Mouse (Mus musculus) heart, postnatal 36 days (tissue): Measurements from ENCODE around the gene Hspa4l. TPM values are rescaled to one million over a fixed set of nuclear protein-coding genes. Genes with fewer than 3 reads are reported as not detected.
A peak's percentile ranks its signal among the peaks of the same experiment; 100 is the strongest.

Experiments used
- DNase-seq, 2 experiments: peaks; one replicate each; pipeline ENCODE4 v3.0.0; 2021 to 2022
- intact Hi-C: fragments of 180-260 bp; cut with DNase I; formaldehyde crosslinking; loops from one replicate; pipeline ENCODE4 v1.15.1; 2025
- total RNA-seq, 2 experiments: library from RNA; stranded (reverse); gene quantifications; 2 replicates each; pipeline ENCODE4 v1.2.3; 2021

Hspa4l gene
- total RNA-seq = 10 to 100 TPM; 49.8 to 59.0 TPM

DNA sequence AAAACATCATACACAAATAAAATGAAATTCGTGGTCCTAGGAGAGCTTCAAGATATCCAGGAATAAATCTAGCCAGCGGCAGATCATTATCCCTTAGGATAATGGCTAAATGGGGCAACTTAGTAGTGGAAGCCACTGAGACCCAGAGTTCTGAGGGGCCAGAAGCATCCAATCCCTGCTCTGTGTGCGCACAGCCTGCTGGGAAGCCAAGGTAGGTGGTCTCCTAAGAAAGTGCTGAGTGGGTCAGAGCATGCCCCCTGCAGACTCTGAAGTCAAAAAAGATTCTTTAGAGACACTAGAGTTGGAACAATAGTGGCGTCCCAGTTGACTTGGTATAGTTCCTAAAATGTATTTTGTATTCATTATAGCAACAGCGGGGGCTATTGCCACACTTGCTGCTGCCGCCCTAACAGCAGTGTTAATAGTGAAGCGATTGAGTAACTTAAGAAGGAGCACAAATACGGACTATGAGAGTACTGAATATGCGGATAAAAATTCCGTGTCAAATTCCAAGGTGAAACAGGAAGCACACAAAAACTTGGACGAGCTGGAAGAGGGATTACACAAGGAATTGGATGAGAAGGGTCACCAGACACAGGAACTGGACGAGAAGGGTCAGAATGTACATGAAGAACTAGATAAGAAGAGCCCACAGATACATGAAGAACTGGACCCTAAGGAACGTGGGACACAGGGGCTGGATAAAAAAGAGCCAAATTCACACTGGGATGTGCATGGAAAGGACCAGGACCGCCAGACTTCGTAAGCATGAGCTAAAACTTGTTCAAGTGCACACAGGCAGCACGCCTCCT lies at the start of gene Hspa4l:
TSS of gene Hspa4l (plus strand) at position 472 of the 812 bp plus-strand sequence.
- peak in 1 of 2 experiments; percentile 6 for DNase-seq

GRCm38 (mm10) chr3:40695162-40695561 lies 49.1 kb upstream of the Hspa4l start:
- intact Hi-C loops = no loop called here
- DNase-seq = no peak

More for the DNA sequence above, at the start of gene Hspa4l:
- intact Hi-C loops = loop anchor here (2.0 kb wide), 2 partner anchors 53 to 219 kb away; no protein-coding TSS in a partner anchor

GRCm38 (mm10) chr3:40698834-40699233 lies 45.5 kb upstream of the Hspa4l start:
- intact Hi-C loops = no loop called here
- no peak for DNase-seq

DNA sequence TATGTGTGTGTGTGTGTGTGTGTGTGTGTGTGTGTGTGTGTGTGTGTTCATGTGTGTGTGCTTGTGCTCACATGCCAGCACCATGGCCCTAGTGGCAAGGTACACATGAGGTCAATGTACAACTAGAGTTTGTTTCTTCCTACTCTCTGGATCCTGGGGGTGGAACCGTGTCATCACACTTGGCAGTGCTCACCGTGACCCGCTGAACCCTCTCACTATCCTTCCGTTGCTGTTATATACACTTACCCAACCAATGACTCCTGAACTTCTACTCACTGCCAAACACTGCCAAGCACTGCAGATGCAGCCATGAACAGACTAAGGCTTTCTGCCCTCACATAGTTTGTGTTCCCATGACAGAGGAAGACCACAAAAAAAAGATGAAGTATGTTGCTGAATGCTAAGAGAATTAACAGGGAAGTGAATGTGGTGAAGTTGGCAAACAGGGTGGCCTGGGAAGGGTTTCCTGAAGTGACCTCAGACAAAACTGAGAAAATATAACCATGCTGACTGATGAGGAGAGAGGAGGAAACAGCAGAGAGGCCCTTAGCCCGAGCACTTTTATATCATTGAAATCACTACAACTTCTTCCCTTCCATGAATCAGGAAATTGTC lies 39.4 kb upstream of the Hspa4l start:
- intact Hi-C loops = no loop called here

DNA sequence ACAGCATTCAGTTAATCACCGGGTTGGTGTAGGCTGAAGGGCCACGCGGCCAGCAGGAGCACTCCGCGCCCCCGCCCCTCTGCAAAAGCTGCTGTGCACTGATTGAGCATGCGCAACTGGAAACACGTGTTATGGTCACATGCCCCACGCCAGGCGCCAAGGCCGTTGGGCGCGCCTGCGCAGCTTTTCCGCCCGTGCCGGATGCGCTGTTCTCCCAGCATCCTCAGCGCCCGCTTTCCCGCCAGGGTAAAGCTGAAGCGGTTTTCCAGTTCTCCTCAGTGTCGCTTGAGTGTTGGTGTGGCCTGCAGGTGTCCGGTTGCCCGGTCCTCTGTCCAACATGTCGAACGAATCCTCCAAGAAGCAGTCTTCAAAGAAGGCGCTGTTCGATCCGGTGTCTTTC lies 35.6 kb upstream of the Hspa4l start, which contains the start of gene Slc25a31:
TSS of gene Slc25a31 (plus strand) at position 201 of the 400 bp plus-strand sequence.
- intact Hi-C loops = no loop called here
- no peak for DNase-seq

More for the DNA sequence above, 39.4 kb upstream of the Hspa4l start:
- peak in 1 of 2 experiments; percentile 8 for DNase-seq

- intact Hi-C loops = no loop called here
- no peak for DNase-seq
Measured at GRCm38 (mm10) chr3:40716056-40716455, 28.2 kb upstream of the Hspa4l start.

DNA sequence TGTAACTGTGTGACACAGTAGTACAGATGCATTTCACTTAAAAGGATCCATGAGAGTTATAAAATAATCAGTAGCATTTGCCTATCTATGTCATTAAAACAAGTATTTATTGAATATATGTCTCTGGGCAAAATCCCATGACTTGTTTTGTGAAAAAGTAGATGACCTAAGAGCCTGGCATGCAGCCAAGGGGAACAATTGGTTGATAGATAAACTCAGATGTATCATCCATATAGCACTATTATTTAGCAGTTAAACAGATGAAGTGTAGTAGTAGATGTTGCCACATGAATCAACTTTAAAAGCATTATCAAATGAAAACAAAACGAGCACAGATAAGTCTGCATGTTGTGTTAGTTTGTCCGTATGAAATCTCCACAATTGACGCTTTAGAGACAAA lies 25.3 kb upstream of the Hspa4l start:
- no peak for DNase-seq
- intact Hi-C loops = no loop called here

- intact Hi-C loops = no loop called here
Measured at GRCm38 (mm10) chr3:40738381-40738912, 5.8 kb upstream of the Hspa4l start.

GRCm38 (mm10) chr3:40744836-40745660 lies 753 bp downstream of the Hspa4l start:
- intact Hi-C loops = loop anchor here (2.0 to 5.0 kb wide), 3 partner anchors 52 to 220 kb away; partner anchors contain the start of gene Larp1b
- DNase-seq = peak; percentile 93 to 95

More at GRCm38 (mm10) chr3:40738381-40738912, 5.8 kb upstream of the Hspa4l start:
- DNase-seq = no peak

GRCm38 (mm10) chr3:40745661-40746547 lies 1.6 kb downstream of the Hspa4l start:
- DNase-seq = peak in 1 of 2 experiments; percentile 8
- intact Hi-C loops = loop anchor here (2.0 to 5.0 kb wide), 3 partner anchors 51 to 221 kb away; partner anchors contain the start of gene Larp1b

DNA sequence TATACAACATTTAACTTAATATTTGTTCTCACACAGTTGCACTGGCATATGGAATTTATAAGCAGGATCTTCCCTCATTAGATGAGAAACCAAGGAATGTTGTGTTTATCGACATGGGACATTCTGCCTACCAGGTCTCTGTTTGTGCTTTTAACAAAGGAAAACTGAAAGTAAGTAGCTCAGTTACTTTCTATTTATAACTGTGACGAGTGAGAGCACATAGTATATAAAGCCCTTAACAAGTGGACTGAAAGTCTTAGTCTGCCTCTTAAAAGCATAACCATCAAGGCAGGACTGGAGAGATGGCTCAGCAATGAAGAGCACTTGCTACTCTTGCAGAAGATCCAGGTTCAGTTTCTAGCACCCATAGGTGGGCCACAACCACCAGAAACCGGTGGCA lies 16.5 kb downstream of the Hspa4l start:
- intact Hi-C loops = no loop called here

DNA sequence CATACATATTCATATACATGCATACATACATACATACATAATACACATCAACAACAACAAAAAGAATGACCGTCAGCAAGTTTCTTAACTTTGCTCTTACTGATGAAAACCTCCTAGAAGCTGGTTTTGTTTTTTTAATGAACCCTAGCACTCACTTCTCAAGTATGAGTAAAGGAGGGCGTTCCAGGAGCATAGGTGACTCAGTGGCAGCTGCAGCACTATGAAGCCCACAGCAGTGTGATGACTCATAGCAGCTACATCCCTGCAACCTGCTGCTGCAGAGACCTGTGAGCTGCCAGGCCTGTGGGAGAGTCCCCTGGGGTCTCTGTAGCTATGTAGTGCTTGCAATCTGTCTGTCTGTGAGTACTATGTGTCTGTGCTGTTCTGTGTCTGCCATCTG lies 17.0 kb downstream of the Hspa4l start:
- intact Hi-C loops = no loop called here
- no peak for DNase-seq

More for the DNA sequence above, 16.5 kb downstream of the Hspa4l start:
- no peak for DNase-seq

GRCm38 (mm10) chr3:40793783-40794182 lies 49.5 kb downstream of the Hspa4l start:
- no peak for DNase-seq
- intact Hi-C loops = no loop called here

- intact Hi-C loops = no loop called here
- DNase-seq = no peak
Measured at GRCm38 (mm10) chr3:40798054-40798453, 53.8 kb downstream of the Hspa4l start.

- intact Hi-C loops = no loop called here
- DNase-seq = peak; percentile 14 to 38
Measured at GRCm38 (mm10) chr3:40798500-40798899, 54.2 kb downstream of the Hspa4l start.

GRCm38 (mm10) chr3:40799530-40800372 lies 55.5 kb downstream of the Hspa4l start, which contains the start of gene Plk4:
Plk4 (plus strand) TSS chr3:40800019.
- peak; percentile 94 to 96 for DNase-seq
- intact Hi-C loops = loop anchor here (5.0 kb wide), 1 partner anchor 48 kb away; the partner anchor contains the start of genes Abhd18 and Mfsd8

- intact Hi-C loops = loop anchor here (5.0 kb wide), 1 partner anchor 47 kb away; the partner anchor contains the start of genes Abhd18 and Mfsd8
- DNase-seq = no peak
Measured at GRCm38 (mm10) chr3:40800373-40800823, 56.1 kb downstream of the Hspa4l start.

- intact Hi-C loops = no loop called here
- no peak for DNase-seq
Measured at GRCm38 (mm10) chr3:40806871-40807270, 62.6 kb downstream of the Hspa4l start.
